Mouse (Mus musculus) embryonic facial prominence, embryonic 12.5 days (tissue): Measurements from ENCODE around the gene Fv1. TPM values are rescaled to one million over a fixed set of nuclear protein-coding genes. Genes with fewer than 3 reads are reported as not detected.

ENCODE experiments used
- ATAC-seq: fragments of 200-750 bp; cut with Nextera tagmentation; 2 replicates; pipeline ENCODE4 v1.8.0; 2017; ENCODE audit not compliant: insufficient number of reproducible peaks, insufficient read depth, low FRiP score, low TSS enrichment
- H3K27ac ChIP-seq: fragments of 300-500 bp; sonication (generic); 2 replicates; pipeline ENCODE4 v1.5.1; 2016; ENCODE audit warnings: mild to moderate bottlenecking
- H3K27me3 ChIP-seq: fragments of 300-500 bp; sonication (generic); 2 replicates; pipeline ENCODE4 v1.6.1; 2016; ENCODE audit warnings: mild to moderate bottlenecking, moderate library complexity
- H3K36me3 ChIP-seq: fragments of 300-500 bp; sonication (generic); 2 replicates; pipeline ENCODE4 v1.6.1; 2016; ENCODE audit warnings: mild to moderate bottlenecking
- H3K4me1 ChIP-seq: fragments of 300-500 bp; sonication (generic); 2 replicates; pipeline ENCODE4 v1.6.1; 2016
- H3K4me2 ChIP-seq: fragments of 300-500 bp; sonication (generic); replicated peaks from 2 replicates; pipeline ENCODE4 v1.6.1; 2016; ENCODE audit warnings: mild to moderate bottlenecking, moderate library complexity
- H3K4me3 ChIP-seq: fragments of 300-500 bp; sonication (generic); 2 replicates; pipeline ENCODE4 v1.5.1; 2016; ENCODE audit warnings: mild to moderate bottlenecking
- H3K9ac ChIP-seq: fragments of 300-500 bp; sonication (generic); 2 replicates; pipeline ENCODE4 v1.6.1; 2016; ENCODE audit warnings: mild to moderate bottlenecking, moderate library complexity
- H3K9me3 ChIP-seq: fragments of 300-500 bp; sonication (generic); 2 replicates; pipeline ENCODE4 v1.6.1; 2016; ENCODE audit warnings: mild to moderate bottlenecking, moderate library complexity
- WGBS: fragments of 180-500 bp; shearing (Covaris S2); methylation state at CpG from one replicate; pipeline ENCODE4 v1.1.7; 2016; 5-methylcytosine and 5-hydroxymethylcytosine counted together
- polyA plus RNA-seq: library from polyadenylated mRNA; unstranded; fragments of >200 nt; fragmentation: Nextera tagmentation; extraction: Ambion mirVana; gene quantifications from 2 replicates; pipeline ENCODE4 v1.2.1, GENCODE M21; 2016

The Fv1 gene
- polyA plus RNA-seq, 1 experiment from 2014 or later = 18.9 TPM

GRCm38 (mm10) chr4:147887277-147887676 lies 18.5 kb downstream of the Fv1 start:
- no peaks in the 10 kb centered on the region for H3K27me3 ChIP-seq
- no peak overlapping the region for H3K9ac ChIP-seq
- WGBS = 91% methylated on average over 7 of the region's 7 CpGs
- no peaks in the 10 kb centered on the region for H3K9me3 ChIP-seq
- H3K4me2 ChIP-seq = no peak overlapping the region
- H3K4me1 ChIP-seq = no peaks in the 10 kb centered on the region
- ATAC-seq = no peak
- peaks cover 83% of the 10 kb centered on the region for H3K36me3 ChIP-seq
- no peak overlapping the region for H3K27ac ChIP-seq
- H3K4me3 ChIP-seq = no peak overlapping the region

GRCm38 (mm10) chr4:147888237-147888636 lies 19.5 kb downstream of the Fv1 start:
- Histone ChIP-seq H3K4me3 (no peak overlapping the region), H3K4me2 (no peak overlapping the region), H3K27ac (no peak overlapping the region), H3K9ac (no peak overlapping the region), H3K9me3 (no peaks in the 10 kb centered on the region), H3K27me3 (no peaks in the 10 kb centered on the region), H3K36me3 (peaks cover 79% of the 10 kb centered on the region), H3K4me1 (no peaks in the 10 kb centered on the region)
- ATAC-seq = no peak
- 89% methylated on average over 4 of the region's 4 CpGs for WGBS

GRCm38 (mm10) chr4:147890341-147890740 lies 21.6 kb downstream of the Fv1 start:
- no peak overlapping the region for H3K9ac ChIP-seq
- peaks cover 79% of the 10 kb centered on the region for H3K36me3 ChIP-seq
- H3K4me2 ChIP-seq = no peak overlapping the region
- no peaks in the 10 kb centered on the region for H3K27me3 ChIP-seq
- no peak for ATAC-seq
- H3K27ac ChIP-seq = no peak overlapping the region
- no peaks in the 10 kb centered on the region for H3K4me1 ChIP-seq
- 94% methylated on average over 6 of the region's 6 CpGs for WGBS
- H3K9me3 ChIP-seq = no peaks in the 10 kb centered on the region
- H3K4me3 ChIP-seq = no peak overlapping the region

- H3K9me3 ChIP-seq = no peaks in the 10 kb centered on the region
- H3K27me3 ChIP-seq = no peaks in the 10 kb centered on the region
- H3K9ac ChIP-seq = no peak overlapping the region
- H3K4me3 ChIP-seq = no peak overlapping the region
- 91% methylated on average over 4 of the region's 4 CpGs for WGBS
- no peaks in the 10 kb centered on the region for H3K4me1 ChIP-seq
- ATAC-seq = no peak
- no peak overlapping the region for H3K27ac ChIP-seq
- no peak overlapping the region for H3K4me2 ChIP-seq
- H3K36me3 ChIP-seq = peaks cover 81% of the 10 kb centered on the region
Measured at GRCm38 (mm10) chr4:147895815-147896330, 27.1 kb downstream of the Fv1 start.

GRCm38 (mm10) chr4:147896411-147896810 lies 27.6 kb downstream of the Fv1 start:
- no peaks in the 10 kb centered on the region for H3K9me3 ChIP-seq
- peaks cover 78% of the 10 kb centered on the region for H3K36me3 ChIP-seq
- no peak overlapping the region for H3K4me3 ChIP-seq
- H3K27me3 ChIP-seq = no peaks in the 10 kb centered on the region
- no peak overlapping the region for H3K27ac ChIP-seq
- H3K4me1 ChIP-seq = no peaks in the 10 kb centered on the region
- no peak overlapping the region for H3K4me2 ChIP-seq
- no peak for ATAC-seq
- H3K9ac ChIP-seq = no peak overlapping the region
- WGBS = 37% methylated on average over 1 of the region's 1 CpGs

- Histone ChIP-seq H3K27me3 (no peaks in the 10 kb centered on the region), H3K9me3 (no peaks in the 10 kb centered on the region), H3K27ac (no peak overlapping the region), H3K36me3 (peaks cover 71% of the 10 kb centered on the region), H3K4me2 (no peak overlapping the region), H3K4me1 (no peaks in the 10 kb centered on the region), H3K9ac (no peak overlapping the region), H3K4me3 (no peak overlapping the region)
- 89% methylated on average over 3 of the region's 3 CpGs for WGBS
- no peak for ATAC-seq
Measured at GRCm38 (mm10) chr4:147897348-147897747, 28.6 kb downstream of the Fv1 start.

GRCm38 (mm10) chr4:147900452-147900851 lies 31.7 kb downstream of the Fv1 start:
- H3K4me3 ChIP-seq = no peak overlapping the region
- no peak for ATAC-seq
- H3K36me3 ChIP-seq = peaks cover 51% of the 10 kb centered on the region
- no peak overlapping the region for H3K27ac ChIP-seq
- H3K27me3 ChIP-seq = no peaks in the 10 kb centered on the region
- peaks cover 13% of the 10 kb centered on the region for H3K4me1 ChIP-seq
- WGBS = 89% methylated on average over 7 of the region's 7 CpGs
- H3K9ac ChIP-seq = no peak overlapping the region
- H3K4me2 ChIP-seq = no peak overlapping the region
- H3K9me3 ChIP-seq = no peaks in the 10 kb centered on the region

GRCm38 (mm10) chr4:147902906-147903500 lies 34.2 kb downstream of the Fv1 start:
- no peak for ATAC-seq
- peaks cover 13% of the 10 kb centered on the region for H3K4me1 ChIP-seq
- no peak overlapping the region for H3K9ac ChIP-seq
- no peak overlapping the region for H3K4me3 ChIP-seq
- no peak overlapping the region for H3K4me2 ChIP-seq
- H3K27me3 ChIP-seq = no peaks in the 10 kb centered on the region
- H3K27ac ChIP-seq = no peak overlapping the region
- H3K9me3 ChIP-seq = no peaks in the 10 kb centered on the region
- 86% methylated on average over 12 of the region's 12 CpGs for WGBS
- peaks cover 26% of the 10 kb centered on the region for H3K36me3 ChIP-seq

GRCm38 (mm10) chr4:147903601-147904000 lies 34.8 kb downstream of the Fv1 start:
- Histone ChIP-seq H3K4me2 (peak overlapping the region; percentile 58), H3K9ac (peak overlapping the region; percentile 76; the same call in 1 of the 2 replicates), H3K4me1 (peaks cover 13% of the 10 kb centered on the region), H3K4me3 (peak overlapping the region; percentile 86), H3K27ac (no peak overlapping the region), H3K27me3 (no peaks in the 10 kb centered on the region), H3K9me3 (no peaks in the 10 kb centered on the region), H3K36me3 (peaks cover 20% of the 10 kb centered on the region)
- WGBS = 84% methylated on average over 3 of the region's 3 CpGs
- no peak for ATAC-seq

- H3K9ac ChIP-seq = peak within 1 kb of the TSS; percentile 76
- peak within 1 kb of the TSS; percentile 86 for H3K4me3 ChIP-seq
- peaks cover 13% of the 10 kb centered on the region for H3K4me1 ChIP-seq
- H3K27ac ChIP-seq = peak within 1 kb of the TSS; percentile 80
- WGBS = under 1% methylated on average over 59 of the region's 59 CpGs
- H3K36me3 ChIP-seq = 0 out of 2 replicates have a peak, but pooled peaks cover 13% of the 10 kb centered on the region
- H3K9me3 ChIP-seq = no peaks in the 10 kb centered on the region
- no peaks in the 10 kb centered on the region for H3K27me3 ChIP-seq
- peak within 1 kb of the TSS; percentile 58 for H3K4me2 ChIP-seq
- peak; percentile 84 for ATAC-seq
Measured at GRCm38 (mm10) chr4:147904313-147905089, 35.7 kb downstream of the Fv1 start, which contains the start of gene Mfn2. Gene Mfn2, minus strand, starts transcription at chr4:147904704.

GRCm38 (mm10) chr4:147905090-147905659 lies 36.4 kb downstream of the Fv1 start:
- Histone ChIP-seq H3K4me2 (peak overlapping the region; percentile 58), H3K4me1 (peaks cover 13% of the 10 kb centered on the region), H3K9me3 (no peaks in the 10 kb centered on the region), H3K9ac (0 out of 2 replicates have a peak overlapping the region, but pooled peaks have one; percentile 10), H3K36me3 (peaks cover 10% of the 10 kb centered on the region; the same call in 1 of the 2 replicates), H3K27me3 (no peaks in the 10 kb centered on the region), H3K4me3 (peak overlapping the region; percentile 86), H3K27ac (no peak overlapping the region)
- no peak for ATAC-seq
- 1% methylated on average over 8 of the region's 8 CpGs for WGBS
